Mouse (Mus musculus): ENCODE results near the gene G2e3.
A peak's percentile ranks its signal among the peaks of the same experiment; 100 is the strongest.

Gene G2e3

GRCm38 (mm10) chr12:51347988-51348697 lies at the start of gene G2e3:
Gene G2e3 (plus strand): TSS chr12:51348061.
- peak; percentile 84 for DNase-seq (ENCODE audit: low spot score)

- DNase-seq (ENCODE audit: low spot score) = no peak
Observed at GRCm38 (mm10) chr12:51323604-51324003, 24.3 kb upstream of the G2e3 start.

DNA sequence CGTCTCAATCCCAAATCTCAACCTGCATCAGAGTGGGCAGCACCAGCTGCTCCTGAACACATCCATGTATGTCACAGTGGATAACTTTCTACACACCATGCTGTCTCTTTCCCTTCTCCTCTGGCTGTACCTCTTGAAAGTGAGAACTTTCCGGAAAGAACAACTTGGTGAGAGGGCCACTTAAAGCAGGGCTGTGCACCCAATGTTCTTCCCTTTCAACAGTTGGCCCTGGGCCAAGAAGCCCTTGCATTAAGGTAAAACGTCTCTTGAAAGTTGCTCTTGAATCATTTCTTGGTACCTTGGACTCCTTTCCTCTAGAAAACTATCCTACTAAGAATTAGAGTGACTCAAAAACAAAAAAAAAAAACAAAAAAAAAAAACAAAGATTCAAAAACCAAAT lies 21.0 kb upstream of the G2e3 start:
- DNase-seq (ENCODE audit: low spot score) = no peak

DNA sequence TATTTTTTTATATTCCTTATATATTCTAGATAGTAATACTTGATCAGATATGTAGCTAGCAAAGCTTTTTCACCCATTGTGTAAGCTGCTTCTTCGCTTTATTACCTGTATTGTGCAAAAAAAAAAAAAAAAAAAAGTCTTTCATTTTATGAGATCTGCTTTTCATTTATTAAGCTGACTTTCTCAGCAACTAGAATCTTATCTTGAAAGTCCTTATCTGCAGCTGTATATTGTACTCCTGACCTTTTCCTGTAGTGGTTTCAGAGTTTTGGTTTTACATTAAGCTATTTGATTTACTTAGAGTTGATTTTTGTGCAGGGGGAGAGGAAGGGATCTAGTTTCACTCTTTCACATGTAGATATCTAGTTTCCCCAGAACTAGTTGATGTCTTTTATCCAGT lies 10.8 kb upstream of the G2e3 start:
- no peak for DNase-seq (ENCODE audit: low spot score)

DNA sequence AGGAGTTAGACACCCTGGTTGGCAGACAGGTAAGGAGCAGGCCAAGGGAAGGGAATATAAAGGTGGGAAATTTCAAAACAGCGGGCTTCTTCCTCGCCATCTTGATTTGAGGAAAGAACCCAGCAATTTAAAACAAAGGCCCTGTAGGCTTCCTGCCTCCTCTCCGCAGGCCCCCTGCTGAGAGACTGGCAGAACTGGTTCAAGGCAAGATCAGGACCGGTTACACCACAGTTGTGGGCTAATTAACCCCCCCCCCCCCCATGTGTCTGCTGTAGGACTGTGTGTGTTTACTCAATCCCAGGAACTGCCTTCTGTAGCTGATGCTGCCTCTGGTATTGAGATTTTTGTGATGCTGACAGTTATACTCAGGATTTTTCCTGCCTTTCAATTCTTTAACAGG lies 1.7 kb upstream of the G2e3 start:
- DNase-seq (ENCODE audit: low spot score) = no peak

DNA sequence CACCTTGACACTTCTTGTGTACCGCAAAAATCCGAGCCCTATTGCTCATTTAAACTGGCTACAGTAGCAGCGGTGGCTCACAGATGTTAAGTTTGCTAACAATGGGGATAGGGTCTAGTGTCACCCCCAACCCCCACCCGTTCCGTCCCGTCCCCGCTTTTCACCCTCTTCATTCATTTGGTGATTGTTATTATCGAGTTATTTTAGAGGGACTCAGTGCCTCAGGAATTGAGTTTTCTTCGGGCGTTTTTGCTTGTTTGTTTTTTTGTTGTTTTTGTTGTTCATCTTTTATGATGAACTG lies 787 bp downstream of the G2e3 start:
- peak; percentile 42 for DNase-seq (ENCODE audit: low spot score)

DNA sequence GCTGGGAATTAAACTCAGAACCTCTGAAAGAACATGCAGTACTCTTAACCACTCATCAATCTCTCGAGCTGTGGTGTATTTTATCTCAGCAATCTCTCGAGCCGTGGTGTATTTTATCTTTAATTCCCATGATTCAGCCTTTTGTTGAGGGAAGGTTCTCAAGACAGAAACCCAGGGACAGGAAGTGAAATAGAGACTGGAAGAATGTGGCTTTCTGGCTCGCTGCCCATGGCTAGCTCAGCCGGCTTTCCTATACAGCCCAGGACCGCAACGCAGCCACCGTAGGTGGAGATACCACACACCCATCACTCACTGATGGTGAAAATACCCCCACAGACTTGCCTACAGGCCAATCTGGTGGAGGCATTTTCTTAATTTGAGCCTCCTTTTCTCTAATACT lies 7.4 kb downstream of the G2e3 start:
- DNase-seq (ENCODE audit: low spot score) = no peak

DNA sequence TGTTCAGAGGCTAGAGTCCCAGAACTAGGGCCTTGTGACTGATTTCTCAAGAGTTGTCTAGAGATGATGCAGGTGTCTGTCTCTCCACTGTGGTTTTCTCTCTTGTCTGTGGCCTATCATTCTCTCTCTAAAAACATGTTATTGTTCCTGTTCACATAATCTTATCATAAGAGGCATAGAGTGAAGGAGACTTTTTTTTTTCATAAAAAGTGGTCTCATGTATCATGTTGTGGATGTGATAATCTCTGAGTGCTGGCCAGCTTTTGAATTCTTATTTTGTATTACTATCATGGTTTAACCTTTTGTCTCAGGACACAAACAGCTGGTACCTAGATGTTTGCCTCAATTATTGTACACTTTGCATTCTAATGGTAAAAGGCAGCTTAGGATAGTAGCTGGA lies 13.4 kb downstream of the G2e3 start:
- no peak for DNase-seq (ENCODE audit: low spot score)

DNA sequence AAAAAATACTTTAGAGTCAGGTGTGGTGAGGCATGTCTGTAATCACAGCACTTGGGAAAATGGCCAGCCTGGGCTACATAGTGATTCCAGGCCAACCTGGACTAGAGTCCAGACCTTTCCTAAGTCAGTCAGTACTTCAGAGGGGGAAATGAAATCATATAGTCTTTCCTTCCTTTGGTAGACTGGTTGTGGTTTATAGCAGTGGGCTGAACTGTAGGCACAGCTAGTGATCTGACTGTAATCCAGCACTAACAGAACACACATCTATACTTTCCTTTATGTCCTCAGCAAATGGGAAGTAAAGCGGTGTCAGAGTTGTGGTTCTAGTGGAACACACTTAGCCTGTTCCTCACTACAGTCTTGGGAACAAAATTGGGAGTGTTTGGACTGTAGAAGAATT lies 15.0 kb downstream of the G2e3 start:
- no peak for DNase-seq (ENCODE audit: low spot score)

DNA sequence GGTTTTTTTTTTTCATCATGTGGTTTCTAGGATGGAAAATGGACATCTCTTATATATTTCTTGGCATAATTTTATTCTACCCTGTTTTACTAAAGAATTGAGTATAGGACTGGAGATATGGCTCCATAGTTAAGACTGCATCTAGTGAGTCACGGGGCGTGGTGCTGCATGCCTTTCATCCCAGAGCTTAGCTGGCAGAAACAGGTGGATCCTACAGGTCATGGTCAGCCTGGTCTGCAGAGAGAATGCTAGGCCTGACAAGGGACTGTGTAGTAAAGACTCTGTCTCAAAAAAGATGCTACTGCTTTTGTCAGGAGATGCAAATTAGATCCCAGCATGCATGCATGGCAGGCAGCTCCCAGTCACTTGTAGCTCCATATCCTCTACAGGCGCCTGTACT lies 20.6 kb downstream of the G2e3 start:
- DNase-seq (ENCODE audit: low spot score) = no peak

- peak; percentile 93 for DNase-seq (ENCODE audit: low spot score)
Observed at GRCm38 (mm10) chr12:51377003-51377887, 29.4 kb downstream of the G2e3 start, which contains the start of gene Scfd1. Gene Scfd1 (plus strand): TSS chr12:51377510.

GRCm38 (mm10) chr12:51377888-51378190 lies 30.0 kb downstream of the G2e3 start:
- no peak for DNase-seq (ENCODE audit: low spot score)

DNA sequence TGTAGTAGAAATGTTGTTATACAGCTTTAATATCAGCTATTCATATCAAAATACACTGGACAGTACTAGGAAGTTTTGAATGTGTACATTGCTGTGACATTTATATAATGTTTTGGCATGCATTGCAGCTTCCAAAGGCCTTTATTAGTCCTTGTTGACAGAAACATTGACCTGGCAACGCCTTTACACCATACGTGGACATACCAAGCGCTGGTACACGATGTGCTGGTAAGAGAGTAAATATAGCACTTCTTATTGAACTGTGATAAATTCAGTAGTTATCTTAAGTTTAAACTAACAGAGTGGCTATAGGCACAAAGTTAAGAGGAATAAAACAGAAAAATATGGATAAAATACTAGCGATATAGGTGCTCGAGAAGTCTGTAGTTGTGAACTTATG lies 52.0 kb downstream of the G2e3 start:
- DNase-seq (ENCODE audit: low spot score) = no peak

- peak; percentile 56 for DNase-seq (ENCODE audit: low spot score)
Observed at GRCm38 (mm10) chr12:51402060-51402698, 54.3 kb downstream of the G2e3 start.

DNA sequence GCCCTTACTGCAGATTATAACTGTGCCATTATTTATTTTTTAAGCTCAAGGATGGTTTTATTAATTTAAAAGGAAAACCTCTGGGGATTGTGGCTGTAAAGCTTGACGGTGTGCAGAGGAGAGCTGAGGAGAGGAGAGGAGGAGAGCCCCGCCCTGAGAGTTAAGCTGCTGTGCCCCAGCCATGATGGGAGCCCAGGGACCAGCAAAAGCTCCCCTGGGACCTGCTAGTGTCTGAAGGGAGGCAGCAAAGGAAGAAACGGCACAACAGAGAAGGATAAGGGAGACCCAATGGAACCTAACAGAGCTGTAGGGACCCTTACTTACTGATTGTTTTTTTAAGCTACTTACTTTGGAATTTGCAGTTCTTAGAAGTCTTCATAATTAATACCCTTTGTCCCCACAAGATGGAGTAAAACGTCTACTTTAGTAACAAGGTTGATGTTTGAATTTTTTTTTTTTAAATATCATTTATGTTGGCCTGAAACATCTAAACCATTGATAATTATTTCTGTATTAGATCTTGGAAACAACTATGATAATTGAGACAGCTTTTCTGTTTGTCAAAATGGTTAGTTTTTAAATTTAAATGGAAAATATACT lies 56.2 kb downstream of the G2e3 start:
- no peak for DNase-seq (ENCODE audit: low spot score)

DNA sequence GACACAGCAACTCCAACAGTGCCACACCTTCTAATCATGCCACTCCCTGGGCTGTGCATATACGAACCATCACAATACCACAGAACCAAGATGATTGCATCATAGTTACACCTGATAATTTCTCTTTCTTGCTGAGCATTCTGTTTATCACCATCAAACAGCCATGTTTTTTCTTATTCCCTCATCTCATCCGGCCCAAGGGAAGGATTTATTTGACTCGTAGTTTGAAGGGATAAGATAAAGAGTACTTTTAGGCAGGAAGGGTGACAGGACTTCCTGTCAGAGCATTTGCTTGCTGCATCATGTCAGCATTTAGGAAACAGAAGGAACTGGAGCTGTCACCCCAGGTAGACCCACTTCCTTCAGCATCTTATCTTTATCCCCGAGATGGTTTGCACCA lies 63.5 kb downstream of the G2e3 start:
- DNase-seq (ENCODE audit: low spot score) = no peak

Measured in testis, postnatal 10 days (tissue).